Mouse (Mus musculus): ENCODE data around the gene Mfap4.
A peak's percentile ranks its signal among the peaks of the same experiment; 100 is the strongest.

The Mfap4 gene

DNA sequence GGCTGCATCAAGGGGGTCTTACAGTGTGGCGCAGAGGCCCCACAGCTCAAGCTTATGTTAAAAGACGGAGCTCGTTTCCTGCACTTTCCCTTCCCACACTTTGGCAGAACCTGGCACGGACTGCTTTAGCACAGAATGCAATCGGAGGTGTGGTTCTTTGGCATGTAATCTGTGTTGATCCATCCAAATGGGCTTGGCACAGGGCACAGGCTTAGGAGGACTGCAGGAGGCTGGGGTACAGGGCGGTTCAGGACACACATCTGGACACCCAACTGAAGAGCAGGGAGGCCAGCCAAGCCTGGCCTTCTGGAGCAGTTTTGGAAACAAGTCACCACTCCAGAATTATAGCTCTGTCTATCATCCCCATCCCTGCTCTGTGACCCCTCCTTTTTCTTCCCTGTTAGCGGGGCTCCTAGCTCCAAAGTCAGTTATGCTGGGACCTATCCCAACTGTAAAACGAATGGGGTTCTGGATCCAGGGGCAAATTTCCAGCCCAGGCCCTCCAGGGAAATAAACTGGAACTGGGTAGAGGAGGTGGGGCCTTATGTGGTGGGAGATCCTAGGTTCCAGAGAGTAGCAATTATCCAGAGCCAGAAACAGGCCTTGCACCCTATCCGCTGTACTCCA is 36.5 kb upstream of the Mfap4 start:
- peaks cover 50% of the 10 kb centered on the region for H3K4me1 ChIP-seq (replicated peaks; ENCODE audit: low read depth, low read length)
- H3K36me3 ChIP-seq (ENCODE audit: insufficient read depth, low read length) = no peaks in the 10 kb centered on the region
- no peak for TF ChIP-seq POU5F1 (IDR thresholded peaks at IDR 0.05; ENCODE audit: borderline replicate concordance, low read length)
- TF ChIP-seq CTCF (conservative IDR thresholded peaks at IDR 0.05; ENCODE audit: low read length) = no peak
- TF ChIP-seq NANOG (IDR thresholded peaks at IDR 0.05; ENCODE audit: borderline replicate concordance, low read length) = no peak
- no peaks in the 10 kb centered on the region for H3K9me3 ChIP-seq (ENCODE audit: low read length)
- H3K27me3 ChIP-seq (ENCODE audit: insufficient read depth, low read length) = peaks cover 61% of the 10 kb centered on the region
- peak overlapping the region; percentile 57; the same call in 1 of the 2 replicates for H3K4me3 ChIP-seq (replicated peaks; ENCODE audit: low read length)

DNA sequence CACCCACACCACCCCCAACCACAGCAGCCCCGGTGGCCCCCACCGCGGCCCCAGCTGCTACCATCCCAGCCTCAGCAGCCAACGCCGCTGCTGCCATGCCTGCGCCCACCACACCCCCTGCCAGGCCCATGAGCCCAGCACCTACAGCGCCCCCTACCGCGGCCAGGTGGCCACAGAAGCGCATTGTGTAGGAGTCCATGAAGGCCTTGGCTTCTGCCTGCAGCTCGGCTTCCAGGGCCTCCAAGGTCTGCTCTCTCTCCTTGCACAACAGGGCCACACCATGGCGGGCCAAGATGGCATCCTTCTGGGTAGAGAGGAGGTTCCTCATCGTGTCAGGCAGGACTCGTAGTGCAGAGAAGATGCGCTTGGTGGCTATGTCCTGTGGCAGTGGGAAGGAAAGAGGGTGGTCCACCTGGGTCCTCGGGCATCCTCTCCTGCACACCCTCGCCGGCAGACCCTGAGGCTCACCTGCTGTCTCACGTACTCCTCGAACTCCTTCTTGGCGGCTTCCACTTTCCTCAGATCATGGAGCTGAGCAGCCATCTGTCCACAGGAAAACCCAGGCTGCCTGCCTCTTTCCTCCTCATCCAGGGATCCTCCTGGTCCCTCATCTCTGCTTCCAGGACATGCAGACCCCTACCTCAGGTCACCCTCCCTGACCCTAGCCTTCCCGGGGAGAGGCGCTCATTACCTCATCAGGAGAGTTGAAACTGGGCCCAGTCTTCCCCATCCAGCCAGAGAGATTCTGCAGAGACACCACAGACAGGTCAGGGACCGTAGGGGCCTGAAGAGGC is 35.5 kb upstream of the Mfap4 start:
- Histone ChIP-seq H3K4me3 (replicated peaks; ENCODE audit: low read length) (peak overlapping the region; percentile 57), H3K4me1 (replicated peaks; ENCODE audit: low read depth, low read length) (peaks cover 56% of the 10 kb centered on the region), H3K9me3 (ENCODE audit: low read length) (no peaks in the 10 kb centered on the region), H3K36me3 (ENCODE audit: insufficient read depth, low read length) (no peaks in the 10 kb centered on the region), H3K27me3 (ENCODE audit: insufficient read depth, low read length) (peaks cover 63% of the 10 kb centered on the region)
- TF ChIP-seq NANOG (IDR thresholded peaks at IDR 0.05; ENCODE audit: borderline replicate concordance, low read length) = no peak
- TF ChIP-seq CTCF (conservative IDR thresholded peaks at IDR 0.05; ENCODE audit: low read length) = peak; percentile 39
- TF ChIP-seq POU5F1 (IDR thresholded peaks at IDR 0.05; ENCODE audit: borderline replicate concordance, low read length) = no peak

DNA sequence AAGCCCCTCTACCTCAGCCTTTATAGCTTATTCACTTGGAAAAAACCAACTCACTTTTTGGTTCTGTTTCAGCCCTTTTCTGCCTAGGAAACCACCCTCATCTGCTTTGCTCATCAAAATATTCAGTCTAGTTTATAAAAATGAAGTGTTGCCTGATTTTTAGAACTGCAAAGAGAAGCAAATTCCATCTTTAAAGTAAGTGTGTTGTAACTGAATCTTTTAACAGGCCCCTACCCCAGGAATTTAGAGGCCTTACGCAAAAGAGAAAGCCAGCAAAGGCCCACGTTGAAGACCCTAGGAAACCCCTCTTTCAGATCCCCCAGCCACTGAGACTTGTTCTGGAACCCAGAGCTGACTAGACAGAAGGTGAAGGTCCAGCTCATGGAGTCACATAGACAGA is 21.2 kb upstream of the Mfap4 start:
- Histone ChIP-seq H3K27me3 (ENCODE audit: insufficient read depth, low read length) (peaks cover 7% of the 10 kb centered on the region; the same call in 1 of the 2 replicates), H3K4me3 (replicated peaks; ENCODE audit: low read length) (no peak overlapping the region), H3K9me3 (ENCODE audit: low read length) (peaks cover 8% of the 10 kb centered on the region; the same call in 1 of the 2 replicates), H3K4me1 (replicated peaks; ENCODE audit: low read depth, low read length) (no peaks in the 10 kb centered on the region), H3K36me3 (ENCODE audit: insufficient read depth, low read length) (no peaks in the 10 kb centered on the region)
- no peak for TF ChIP-seq POU5F1 (IDR thresholded peaks at IDR 0.05; ENCODE audit: borderline replicate concordance, low read length)
- TF ChIP-seq CTCF (conservative IDR thresholded peaks at IDR 0.05; ENCODE audit: low read length) = no peak
- TF ChIP-seq NANOG (IDR thresholded peaks at IDR 0.05; ENCODE audit: borderline replicate concordance, low read length) = no peak

DNA sequence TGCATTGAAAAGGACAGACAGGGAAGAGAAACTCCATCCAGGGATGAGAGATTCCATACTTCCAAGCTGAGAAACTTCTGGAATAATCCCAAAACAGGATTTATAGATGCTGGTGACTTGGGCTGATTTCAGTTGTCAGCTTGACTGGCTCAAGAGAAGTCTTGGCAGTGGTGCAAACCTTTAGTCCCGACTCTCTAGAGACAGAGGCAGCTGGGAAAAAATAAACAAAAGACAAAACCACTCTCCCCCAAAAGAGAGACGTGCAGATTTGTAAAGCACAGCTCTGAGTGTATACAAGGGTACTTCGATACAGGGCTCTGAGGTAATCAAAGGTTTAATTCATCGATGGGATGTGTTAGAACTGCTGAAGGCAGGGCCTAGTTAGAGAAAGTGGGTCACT is 19.8 kb upstream of the Mfap4 start:
- Histone ChIP-seq H3K36me3 (ENCODE audit: insufficient read depth, low read length) (no peaks in the 10 kb centered on the region), H3K4me3 (replicated peaks; ENCODE audit: low read length) (no peak overlapping the region), H3K4me1 (replicated peaks; ENCODE audit: low read depth, low read length) (no peaks in the 10 kb centered on the region), H3K27me3 (ENCODE audit: insufficient read depth, low read length) (peaks cover 12% of the 10 kb centered on the region; the same call in 1 of the 2 replicates), H3K9me3 (ENCODE audit: low read length) (peaks cover 4% of the 10 kb centered on the region; the same call in 1 of the 2 replicates)
- TF ChIP-seq POU5F1 (IDR thresholded peaks at IDR 0.05; ENCODE audit: borderline replicate concordance, low read length) = no peak
- no peak for TF ChIP-seq NANOG (IDR thresholded peaks at IDR 0.05; ENCODE audit: borderline replicate concordance, low read length)
- no peak for TF ChIP-seq CTCF (conservative IDR thresholded peaks at IDR 0.05; ENCODE audit: low read length)

DNA sequence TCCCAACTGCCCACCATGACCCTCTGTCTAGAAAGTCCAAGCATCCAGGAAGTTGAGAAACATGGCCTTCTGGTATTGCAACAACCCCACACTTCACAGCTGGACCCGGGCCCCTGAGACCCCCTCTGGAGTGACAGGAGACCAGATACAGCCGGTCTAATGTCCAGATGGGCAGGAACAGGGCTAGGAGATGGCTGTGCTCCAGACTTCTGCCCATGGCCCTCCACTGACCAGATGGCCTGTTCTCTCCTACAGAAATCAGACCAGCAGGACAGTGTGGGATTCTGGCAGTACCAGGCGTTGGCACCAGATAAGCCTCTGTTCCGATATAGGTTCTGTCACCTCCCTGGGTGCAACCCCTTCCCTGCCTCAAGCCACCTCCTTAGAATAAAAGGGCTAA is 16.7 kb upstream of the Mfap4 start:
- H3K36me3 ChIP-seq (ENCODE audit: insufficient read depth, low read length) = no peaks in the 10 kb centered on the region
- no peak overlapping the region for H3K4me3 ChIP-seq (replicated peaks; ENCODE audit: low read length)
- H3K9me3 ChIP-seq (ENCODE audit: low read length) = no peaks in the 10 kb centered on the region
- peaks cover 7% of the 10 kb centered on the region; the same call in 1 of the 2 replicates for H3K27me3 ChIP-seq (ENCODE audit: insufficient read depth, low read length)
- no peaks in the 10 kb centered on the region for H3K4me1 ChIP-seq (replicated peaks; ENCODE audit: low read depth, low read length)
- TF ChIP-seq CTCF (conservative IDR thresholded peaks at IDR 0.05; ENCODE audit: low read length) (no peak), POU5F1 (IDR thresholded peaks at IDR 0.05; ENCODE audit: borderline replicate concordance, low read length) (no peak), NANOG (IDR thresholded peaks at IDR 0.05; ENCODE audit: borderline replicate concordance, low read length) (no peak)

DNA sequence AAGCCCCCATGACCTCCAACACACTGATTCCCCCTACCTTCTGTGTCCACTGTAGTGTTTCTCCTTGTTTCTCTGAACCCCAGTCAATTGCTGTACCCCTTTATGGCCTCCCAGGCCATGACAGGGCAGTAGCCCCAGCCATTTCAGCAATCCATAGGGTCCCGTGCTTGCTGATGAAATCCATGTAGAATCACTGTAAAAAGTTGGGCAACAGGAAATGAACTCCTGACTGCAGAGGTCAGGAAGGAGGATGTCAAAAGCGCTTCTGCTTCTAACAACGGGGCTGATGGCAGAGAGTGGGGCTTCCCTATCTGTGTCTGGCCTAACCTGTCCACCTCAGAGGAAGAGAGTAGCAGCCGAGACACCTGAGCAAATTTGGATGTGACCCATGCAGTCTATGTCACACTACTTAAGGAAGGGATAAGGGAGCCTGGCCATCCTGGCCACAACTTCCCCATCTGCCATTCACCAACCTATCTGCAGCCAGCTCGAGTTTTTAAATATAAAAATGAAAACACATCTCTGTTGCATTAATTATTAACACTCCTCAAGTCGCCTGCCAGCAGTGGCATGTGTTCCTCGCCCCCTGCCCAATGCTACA is 15.8 kb upstream of the Mfap4 start:
- no peaks in the 10 kb centered on the region for H3K9me3 ChIP-seq (ENCODE audit: low read length)
- TF ChIP-seq POU5F1 (IDR thresholded peaks at IDR 0.05; ENCODE audit: borderline replicate concordance, low read length) (no peak), NANOG (IDR thresholded peaks at IDR 0.05; ENCODE audit: borderline replicate concordance, low read length) (no peak), CTCF (conservative IDR thresholded peaks at IDR 0.05; ENCODE audit: low read length) (no peak)
- no peaks in the 10 kb centered on the region for H3K4me1 ChIP-seq (replicated peaks; ENCODE audit: low read depth, low read length)
- H3K36me3 ChIP-seq (ENCODE audit: insufficient read depth, low read length) = no peaks in the 10 kb centered on the region
- no peak overlapping the region for H3K4me3 ChIP-seq (replicated peaks; ENCODE audit: low read length)
- H3K27me3 ChIP-seq (ENCODE audit: insufficient read depth, low read length) = peaks cover 7% of the 10 kb centered on the region; the same call in 1 of the 2 replicates

DNA sequence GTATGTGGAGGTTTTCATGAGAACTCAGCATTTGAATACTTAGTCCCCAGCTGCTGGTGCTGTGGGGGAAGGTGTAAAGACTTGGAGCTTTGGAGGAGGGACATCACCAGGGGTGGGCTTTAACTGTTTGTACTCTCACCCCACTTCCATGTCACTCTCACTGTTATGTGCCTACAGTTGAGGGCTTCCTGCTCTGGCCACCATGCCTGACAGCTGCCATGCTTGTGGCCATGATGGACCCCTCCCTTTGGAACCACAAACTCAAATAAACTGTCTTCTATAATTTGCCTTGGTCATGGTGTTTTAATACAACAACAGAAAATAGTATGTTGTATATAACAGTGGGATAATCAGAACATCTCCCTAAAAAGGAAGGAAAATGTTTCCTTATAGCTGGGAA is 14.4 kb upstream of the Mfap4 start:
- Histone ChIP-seq H3K9me3 (ENCODE audit: low read length) (no peaks in the 10 kb centered on the region), H3K4me3 (replicated peaks; ENCODE audit: low read length) (no peak overlapping the region), H3K36me3 (ENCODE audit: insufficient read depth, low read length) (no peaks in the 10 kb centered on the region), H3K27me3 (ENCODE audit: insufficient read depth, low read length) (peaks cover 7% of the 10 kb centered on the region; the same call in 1 of the 2 replicates), H3K4me1 (replicated peaks; ENCODE audit: low read depth, low read length) (no peaks in the 10 kb centered on the region)
- TF ChIP-seq POU5F1 (IDR thresholded peaks at IDR 0.05; ENCODE audit: borderline replicate concordance, low read length) (no peak), NANOG (IDR thresholded peaks at IDR 0.05; ENCODE audit: borderline replicate concordance, low read length) (no peak), CTCF (conservative IDR thresholded peaks at IDR 0.05; ENCODE audit: low read length) (no peak)

DNA sequence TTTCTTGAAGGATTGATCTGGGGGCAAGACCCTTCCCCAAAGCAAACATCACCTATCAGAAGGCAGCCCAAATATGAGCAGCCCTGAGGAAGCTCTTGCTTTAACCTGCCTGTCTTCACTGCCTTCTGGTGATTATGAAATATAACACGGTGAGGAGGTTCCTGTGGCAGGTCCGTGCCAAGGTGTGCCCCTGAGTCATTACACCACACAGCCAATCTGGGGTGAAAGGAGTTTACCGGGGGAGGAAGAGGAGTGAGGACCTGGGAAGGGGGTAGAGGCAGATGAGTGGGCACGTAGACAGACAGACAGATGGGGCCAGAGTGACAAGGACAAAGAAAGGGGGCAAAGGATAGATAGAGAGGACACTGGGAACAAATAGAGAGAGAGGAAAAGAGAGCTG is 11.6 kb upstream of the Mfap4 start:
- H3K9me3 ChIP-seq (ENCODE audit: low read length) = no peaks in the 10 kb centered on the region
- TF ChIP-seq NANOG (IDR thresholded peaks at IDR 0.05; ENCODE audit: borderline replicate concordance, low read length) = no peak
- no peak for TF ChIP-seq POU5F1 (IDR thresholded peaks at IDR 0.05; ENCODE audit: borderline replicate concordance, low read length)
- TF ChIP-seq CTCF (conservative IDR thresholded peaks at IDR 0.05; ENCODE audit: low read length) = no peak
- no peaks in the 10 kb centered on the region for H3K36me3 ChIP-seq (ENCODE audit: insufficient read depth, low read length)
- no peak overlapping the region for H3K4me3 ChIP-seq (replicated peaks; ENCODE audit: low read length)
- H3K4me1 ChIP-seq (replicated peaks; ENCODE audit: low read depth, low read length) = peaks cover 14% of the 10 kb centered on the region
- peaks cover 13% of the 10 kb centered on the region; the same call in 1 of the 2 replicates for H3K27me3 ChIP-seq (ENCODE audit: insufficient read depth, low read length)

All from E14TG2a.4 (cell line).